Comparison of ENCODE assay signal across 7 mouse cellular contexts in genomic region chr8:84738266-84738665, GRCm38 (mm10). TPM values are rescaled to one million over a fixed set of nuclear protein-coding genes. Genes with fewer than 3 reads are reported as not detected.
DNase-seq lines count a peak whose midpoint lies in the region; ATAC-seq and TF ChIP-seq lines count a peak whose summit lies in the region.

No protein-coding gene starts in this region.

- no peak for ATAC-seq in embryonic facial prominence, embryonic 14.5 days (ENCODE audit: low read depth)
- no peak for ATAC-seq in hindbrain, embryonic 15.5 days (ENCODE audit: low FRiP score, low read depth)
- no peak for ATAC-seq in midbrain, embryonic 16.5 days

- intact Hi-C loops in gastrocnemius, postnatal 36 days (cut with DNase I) = no loop called here

- no peaks in the 10 kb centered on the region for H3K36me3 ChIP-seq in embryonic facial prominence, embryonic 14.5 days (ENCODE audit: control insufficient read depth, insufficient read depth, low read length)
- no peaks in the 10 kb centered on the region for H3K36me3 ChIP-seq in hindbrain, embryonic 15.5 days
- no peaks in the 10 kb centered on the region for H3K36me3 ChIP-seq in midbrain, embryonic 16.5 days (ENCODE audit: control insufficient read depth, insufficient read depth, low read length)

- 20% methylated on average over 10 of the region's 10 CpGs for WGBS in embryonic facial prominence, embryonic 14.5 days
- WGBS in hindbrain, embryonic 15.5 days = 14% methylated on average over 10 of the region's 10 CpGs
- WGBS in midbrain, embryonic 16.5 days = 11% methylated on average over 10 of the region's 10 CpGs

- no peak for TF ChIP-seq CTCF in layer of hippocampus, adult 2 months (conservative IDR thresholded peaks at IDR 0.05)

- H3K4me1 ChIP-seq in embryonic facial prominence, embryonic 14.5 days (ENCODE audit: control insufficient read depth, insufficient read depth, low read length) = peaks cover 71% of the 10 kb centered on the region
- H3K4me1 ChIP-seq in hindbrain, embryonic 15.5 days (replicated peaks) = peaks cover 80% of the 10 kb centered on the region
- H3K4me1 ChIP-seq in midbrain, embryonic 16.5 days (ENCODE audit: control insufficient read depth, insufficient read depth, low read length) = peaks cover 22% of the 10 kb centered on the region

- H3K9me3 ChIP-seq in embryonic facial prominence, embryonic 14.5 days (ENCODE audit: control insufficient read depth, low read length) = no peaks in the 10 kb centered on the region
- no peaks in the 10 kb centered on the region for H3K9me3 ChIP-seq in hindbrain, embryonic 15.5 days
- no peaks in the 10 kb centered on the region for H3K9me3 ChIP-seq in midbrain, embryonic 16.5 days (replicated peaks; ENCODE audit: control insufficient read depth, low read length, poor library complexity, severe bottlenecking)

- H3K4me2 ChIP-seq in embryonic facial prominence, embryonic 14.5 days (ENCODE audit: low read depth, low read length) = peak overlapping the region; percentile 39
- peak overlapping the region; percentile 43 for H3K4me2 ChIP-seq in hindbrain, embryonic 15.5 days
- H3K4me2 ChIP-seq in midbrain, embryonic 16.5 days (ENCODE audit: low read length) = no peak overlapping the region

- no peaks in the 10 kb centered on the region for H3K27me3 ChIP-seq in embryonic facial prominence, embryonic 14.5 days (replicated peaks; ENCODE audit: control insufficient read depth, insufficient read depth, low read length)
- peaks cover 59% of the 10 kb centered on the region for H3K27me3 ChIP-seq in hindbrain, embryonic 15.5 days
- H3K27me3 ChIP-seq in midbrain, embryonic 16.5 days (ENCODE audit: control insufficient read depth, insufficient read depth, low read depth, low read length) = peaks cover 46% of the 10 kb centered on the region

- H3K4me3 ChIP-seq in layer of hippocampus, adult 2 months = no peak overlapping the region
- no peak overlapping the region for H3K4me3 ChIP-seq in embryonic facial prominence, embryonic 14.5 days (ENCODE audit: low read depth, low read length)
- H3K4me3 ChIP-seq in hindbrain, embryonic 15.5 days = no peak overlapping the region
- no peak overlapping the region for H3K4me3 ChIP-seq in midbrain, embryonic 16.5 days (ENCODE audit: low read depth, low read length)

- no peak for DNase-seq in layer of hippocampus, adult 2 months (ENCODE audit: low spot score in 2 of 2)
- no peak for DNase-seq in layer of hippocampus, postnatal 36 days
- no peak for DNase-seq in embryonic facial prominence, embryonic 14.5 days (ENCODE audit: low spot score)
- no peak for DNase-seq in gastrocnemius, postnatal 36 days
- DNase-seq in ovary, postnatal 36 days (ENCODE audit: low spot score) = no peak

- H3K9ac ChIP-seq in embryonic facial prominence, embryonic 14.5 days (ENCODE audit: low read depth, low read length) = peak overlapping the region; percentile 19; the same call in 1 of the 2 replicates
- H3K9ac ChIP-seq in hindbrain, embryonic 15.5 days = no peak overlapping the region
- H3K9ac ChIP-seq in midbrain, embryonic 16.5 days (ENCODE audit: low read depth, low read length) = 0 out of 2 replicates have a peak overlapping the region, but pooled peaks have one; percentile 11

- H3K27ac ChIP-seq in layer of hippocampus, adult 2 months = peak overlapping the region; percentile 80
- H3K27ac ChIP-seq in embryonic facial prominence, embryonic 14.5 days (replicated peaks; ENCODE audit: low read depth, low read length) = peak overlapping the region; percentile 66
- peak overlapping the region; percentile 37 for H3K27ac ChIP-seq in hindbrain, embryonic 15.5 days (replicated peaks)
- H3K27ac ChIP-seq in midbrain, embryonic 16.5 days (ENCODE audit: low read length) = no peak overlapping the region

RNA-seq across cellular contexts. Expression of gene G430095P16Rik, which starts 15.5 kb away (rescaled TPM):
- total RNA-seq in layer of hippocampus, adult 2 months (2021) = under 1 TPM in 1 of 2 experiments, not detected in 1; 0.54 TPM
- total RNA-seq in layer of hippocampus, postnatal 36 days (2021) = not detected
- 2.0 and 2.7 TPM in 2 replicates for polyA plus RNA-seq in embryonic facial prominence, embryonic 14.5 days (2014; fragmentation: Nextera tagmentation; extraction: Ambion mirVana)
- polyA plus RNA-seq in hindbrain, embryonic 15.5 days (2015; fragmentation: Nextera tagmentation; extraction: Ambion mirVana) = 1.2 and 1.7 TPM in 2 replicates
- polyA plus RNA-seq in midbrain, embryonic 16.5 days (2015; fragmentation: Nextera tagmentation; extraction: Ambion mirVana) = 0.80 and 1.1 TPM in 2 replicates
- 1 to 10 TPM in 1 of 2 experiments, not detected in 1; 1.0 TPM for total RNA-seq in gastrocnemius, postnatal 36 days (2021)

RNA-seq across cellular contexts. Expression of gene Lyl1, which starts 37.0 kb away (rescaled TPM):
- 1 to 10 TPM; 2.3 to 2.6 TPM for total RNA-seq in layer of hippocampus, adult 2 months (2021)
- total RNA-seq in layer of hippocampus, postnatal 36 days (2021) = 1 to 10 TPM; 1.2 to 2.0 TPM
- polyA plus RNA-seq in embryonic facial prominence, embryonic 14.5 days (2014; fragmentation: Nextera tagmentation; extraction: Ambion mirVana) = 5.8 and 6.8 TPM in 2 replicates
- 3.1 and 3.6 TPM in 2 replicates for polyA plus RNA-seq in hindbrain, embryonic 15.5 days (2015; fragmentation: Nextera tagmentation; extraction: Ambion mirVana)
- 2.2 and 3.1 TPM in 2 replicates for polyA plus RNA-seq in midbrain, embryonic 16.5 days (2015; fragmentation: Nextera tagmentation; extraction: Ambion mirVana)
- 1 to 10 TPM in 1 of 2 experiments, under 1 TPM in 1; 0.96 to 1.4 TPM for total RNA-seq in gastrocnemius, postnatal 36 days (2021)

RNA-seq across cellular contexts. Expression of gene Nacc1, which starts 50.6 kb away (rescaled TPM):
- total RNA-seq in layer of hippocampus, adult 2 months (2021) = 10 to 100 TPM; 91.8 to 93.9 TPM
- total RNA-seq in layer of hippocampus, postnatal 36 days (2021) = 10 to 100 TPM; 85.9 to 92.2 TPM
- polyA plus RNA-seq in embryonic facial prominence, embryonic 14.5 days (2014; fragmentation: Nextera tagmentation; extraction: Ambion mirVana) = 19.7 and 20.1 TPM in 2 replicates
- polyA plus RNA-seq in hindbrain, embryonic 15.5 days (2015; fragmentation: Nextera tagmentation; extraction: Ambion mirVana) = 13.6 and 16.1 TPM in 2 replicates
- polyA plus RNA-seq in midbrain, embryonic 16.5 days (2015; fragmentation: Nextera tagmentation; extraction: Ambion mirVana) = 13.0 and 14.2 TPM in 2 replicates
- 10 to 100 TPM; 18.1 to 20.1 TPM for total RNA-seq in gastrocnemius, postnatal 36 days (2021)

RNA-seq across cellular contexts. Expression of gene Trmt1, which starts 52.2 kb away (rescaled TPM):
- total RNA-seq in layer of hippocampus, adult 2 months (2021) = 100 to 1,000 TPM; 109 to 113 TPM
- total RNA-seq in layer of hippocampus, postnatal 36 days (2021) = 100 to 1,000 TPM in 1 of 2 experiments, 10 to 100 TPM in 1; 95.2 to 115 TPM
- 55.8 and 73.2 TPM in 2 replicates for polyA plus RNA-seq in embryonic facial prominence, embryonic 14.5 days (2014; fragmentation: Nextera tagmentation; extraction: Ambion mirVana)
- polyA plus RNA-seq in hindbrain, embryonic 15.5 days (2015; fragmentation: Nextera tagmentation; extraction: Ambion mirVana) = 62.5 and 65.9 TPM in 2 replicates
- polyA plus RNA-seq in midbrain, embryonic 16.5 days (2015; fragmentation: Nextera tagmentation; extraction: Ambion mirVana) = 59.0 and 68.1 TPM in 2 replicates
- total RNA-seq in gastrocnemius, postnatal 36 days (2021) = 10 to 100 TPM; 39.8 to 43.3 TPM

Comparison
In these comparisons a context has a peak if more than half of its experiments do, and no peak if none do; other contexts are left out.
1. RNA of gene Nacc1, which starts 50.6 kb away (total RNA-seq): 91.8 to 93.9 TPM in layer of hippocampus, adult 2 months and 85.9 to 92.2 TPM in layer of hippocampus, postnatal 36 days; 18.1 to 20.1 TPM in gastrocnemius, postnatal 36 days; every median in the first group is over 4 times any median in the second.